8 mouse cellular contexts compared by ENCODE assay signal in genomic region chr17:45678106-45678505, GRCm38 (mm10). TPM values are rescaled to one million over a fixed set of nuclear protein-coding genes. Genes with fewer than 3 reads are reported as not detected.
DNase-seq lines count a peak whose midpoint lies in the region; ATAC-seq and TF ChIP-seq lines count a peak whose summit lies in the region.

No protein-coding gene starts in this region.

- H3K4me2 ChIP-seq in liver, embryonic 12.5 days: no peak overlapping the region

- H3K4me1 ChIP-seq in liver, embryonic 12.5 days: peaks cover 9% of the 10 kb centered on the region
- H3K4me1 ChIP-seq in lung, adult 2 months (ENCODE audit: control insufficient read depth, insufficient read depth, low read length): peaks cover 5% of the 10 kb centered on the region

- H3K9ac ChIP-seq in liver, embryonic 12.5 days: no peak overlapping the region

- no peak for TF ChIP-seq POLR2A in lung, adult 2 months (IDR thresholded peaks at IDR 0.05; ENCODE audit: borderline replicate concordance, extremely low read depth, low read depth, low read length)

- H3K4me3 ChIP-seq in liver, embryonic 12.5 days: no peak overlapping the region
- no peak overlapping the region for H3K4me3 ChIP-seq in lung, adult 2 months (replicated peaks; ENCODE audit: extremely low read depth, low read depth, low read length)

- peaks cover 55% of the 10 kb centered on the region for H3K36me3 ChIP-seq in liver, embryonic 12.5 days

- H3K9me3 ChIP-seq in liver, embryonic 12.5 days (replicated peaks): no peaks in the 10 kb centered on the region

- ATAC-seq in cerebellum, adult (ENCODE audit: insufficient number of reproducible peaks, low FRiP score, low TSS enrichment): 0 out of 2 replicates have a peak, but pooled peaks have one; percentile 33
- ATAC-seq in liver, embryonic 12.5 days: no peak
- peak; percentile 53 for ATAC-seq in granulocyte monocyte progenitor cell, adult 5-6 weeks (replicated peaks; ENCODE audit: poor library complexity, severe bottlenecking)

- 30% methylated on average over 7 of the region's 7 CpGs for WGBS in liver, embryonic 12.5 days (ENCODE audit: insufficient replicate concordance)
- 32% methylated on average over 7 of the region's 7 CpGs for WGBS in lung, adult 2 months

- TF ChIP-seq CTCF in lung, adult 2 months (IDR thresholded peaks at IDR 0.05; ENCODE audit: insufficient read depth, low read length): peak; percentile 61

- no peak overlapping the region for H3K27ac ChIP-seq in liver, embryonic 12.5 days

- H3K27me3 ChIP-seq in liver, embryonic 12.5 days (replicated peaks): no peaks in the 10 kb centered on the region

- DNase-seq in cerebellum, adult 9-10 months: no peak
- peak; percentile 71 for DNase-seq in liver
- DNase-seq in c-Kit-negative CD71-positive TER-119-positive erythroid progenitor cells, embryonic 14.5 days (ENCODE audit: low read depth, low spot score): peak; percentile 38
- peak; percentile 70 for DNase-seq in lung, adult 2 months
- peak; percentile 31 to 74 for DNase-seq in spleen, postnatal 14 days (ENCODE audit: low spot score in 2 of 2)

RNA-seq across cellular contexts. Expression of gene Mrpl14, which starts 8.0 kb away (rescaled TPM):
- 148 and 151 TPM in 2 replicates for polyA plus RNA-seq in liver, embryonic 12.5 days (2016; fragmentation: Nextera tagmentation; extraction: Ambion mirVana)
- total RNA-seq in granulocyte monocyte progenitor cell, adult 5-6 weeks (2014; fragmentation: Nextera tagmentation): 81.2 and 91.4 TPM in 2 replicates
- total RNA-seq in granulocyte monocyte progenitor cell, adult 5-6 weeks (2017): 10.6 and 36.8 TPM in 2 replicates
- 131 and 171 TPM in 2 replicates for polyA plus RNA-seq in lung, adult 2 months (2012; rRNA removed)

RNA-seq across cellular contexts. Expression of gene Tmem63b, which starts 8.6 kb away (rescaled TPM):
- 12.9 and 13.7 TPM in 2 replicates for polyA plus RNA-seq in liver, embryonic 12.5 days (2016; fragmentation: Nextera tagmentation; extraction: Ambion mirVana)
- 4.0 and 7.5 TPM in 2 replicates for total RNA-seq in granulocyte monocyte progenitor cell, adult 5-6 weeks (2014; fragmentation: Nextera tagmentation)
- 3.4 and 5.6 TPM in 2 replicates for total RNA-seq in granulocyte monocyte progenitor cell, adult 5-6 weeks (2017)
- 163 and 173 TPM in 2 replicates for polyA plus RNA-seq in lung, adult 2 months (2012; rRNA removed)

RNA-seq across cellular contexts. Expression of gene Capn11, which starts 19.0 kb away (rescaled TPM):
- polyA plus RNA-seq in liver, embryonic 12.5 days (2016; fragmentation: Nextera tagmentation; extraction: Ambion mirVana): 0.38 and 0.39 TPM in 2 replicates
- 0.26 TPM in 1 of 2 replicates, not detected in the other for total RNA-seq in granulocyte monocyte progenitor cell, adult 5-6 weeks (2014; fragmentation: Nextera tagmentation)
- 0.69 TPM in 1 of 2 replicates, not detected in the other for total RNA-seq in granulocyte monocyte progenitor cell, adult 5-6 weeks (2017)
- polyA plus RNA-seq in lung, adult 2 months (2012; rRNA removed): not detected in 2 replicates

RNA-seq across cellular contexts. Expression of gene 1600014C23Rik, which starts 55.5 kb away (rescaled TPM):
- not detected in 2 replicates for polyA plus RNA-seq in liver, embryonic 12.5 days (2016; fragmentation: Nextera tagmentation; extraction: Ambion mirVana)
- not detected in 2 replicates for total RNA-seq in granulocyte monocyte progenitor cell, adult 5-6 weeks (2014; fragmentation: Nextera tagmentation)
- total RNA-seq in granulocyte monocyte progenitor cell, adult 5-6 weeks (2017): not detected in 2 replicates
- not detected in 2 replicates for polyA plus RNA-seq in lung, adult 2 months (2012; rRNA removed)

Comparison
In these comparisons a context has a peak if more than half of its experiments do, and no peak if none do; other contexts are left out.
1. RNA of gene Tmem63b, which starts 8.6 kb away (polyA plus RNA-seq): 163 to 173 TPM in lung, adult 2 months; 12.9 to 13.7 TPM in liver, embryonic 12.5 days; every median in the first group is over 10 times any median in the second.